Mouse (Mus musculus): ENCODE data around the gene Ube2d3. TPM values are rescaled to one million over a fixed set of nuclear protein-coding genes. Genes with fewer than 3 reads are reported as not detected.
A peak's percentile ranks its signal among the peaks of the same experiment; 100 is the strongest.

Gene Ube2d3
- polyA plus RNA-seq, 1 experiment from 2014 or later: 298 TPM

DNA sequence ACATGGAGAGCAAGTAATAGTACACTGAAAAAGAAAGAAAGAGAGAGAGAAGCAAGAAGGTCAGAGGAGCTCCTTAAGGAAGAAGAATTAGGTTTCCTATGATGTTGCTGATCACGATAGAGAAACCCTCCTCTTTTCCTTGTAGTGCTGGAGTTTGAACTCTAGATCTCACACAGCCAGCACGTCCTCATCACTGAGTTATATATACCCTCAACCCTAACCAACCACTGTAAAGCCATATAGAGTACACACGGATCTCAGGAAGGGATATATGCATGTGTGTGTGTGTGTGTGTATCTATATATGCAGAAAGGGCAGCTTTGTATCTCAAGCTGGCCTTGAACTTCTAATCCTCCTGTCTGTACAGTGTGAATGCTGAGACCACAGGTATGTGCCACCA is 20.7 kb upstream of the Ube2d3 start:
- Histone ChIP-seq H3K4me1 (ENCODE audit: insufficient read depth) (peaks cover 11% of the 10 kb centered on the region), H3K9me3 (ENCODE audit: low read length) (no peaks in the 10 kb centered on the region), H3K27ac (ENCODE audit: low read depth) (no peak overlapping the region), H3K9ac (replicated peaks) (no peak overlapping the region), H3K36me3 (replicated peaks; ENCODE audit: insufficient read depth, low read length) (peaks cover 6% of the 10 kb centered on the region; the same call in 1 of the 2 replicates), H3K4me2 (ENCODE audit: low read depth, low read length) (no peak overlapping the region), H3K27me3 (ENCODE audit: insufficient read depth, low read length) (no peaks in the 10 kb centered on the region), H3K4me3 (ENCODE audit: low read depth, low read length) (no peak overlapping the region)
- TF ChIP-seq CTCF (IDR thresholded peaks at IDR 0.05; ENCODE audit: low read depth) (no peak), EP300 (IDR thresholded peaks at IDR 0.05; ENCODE audit: low read depth) (no peak)
- no peak for DNase-seq
- ATAC-seq: no peak
- WGBS (ENCODE audit: insufficient replicate concordance): 76% methylated on average over 3 of the region's 3 CpGs

- Histone ChIP-seq H3K27me3 (ENCODE audit: insufficient read depth, low read length) (no peaks in the 10 kb centered on the region), H3K4me1 (ENCODE audit: insufficient read depth) (peaks cover 12% of the 10 kb centered on the region), H3K27ac (ENCODE audit: low read depth) (no peak overlapping the region), H3K4me2 (ENCODE audit: low read depth, low read length) (no peak overlapping the region), H3K9me3 (ENCODE audit: low read length) (no peaks in the 10 kb centered on the region), H3K4me3 (ENCODE audit: low read depth, low read length) (no peak overlapping the region), H3K9ac (replicated peaks) (no peak overlapping the region), H3K36me3 (replicated peaks; ENCODE audit: insufficient read depth, low read length) (peaks cover 6% of the 10 kb centered on the region; the same call in 1 of the 2 replicates)
- TF ChIP-seq EP300 (IDR thresholded peaks at IDR 0.05; ENCODE audit: low read depth) (no peak), CTCF (IDR thresholded peaks at IDR 0.05; ENCODE audit: low read depth) (no peak)
- 41% methylated on average over 3 of the region's 3 CpGs for WGBS (ENCODE audit: insufficient replicate concordance)
- DNase-seq: no peak
- no peak for ATAC-seq
These were observed 20.1 kb upstream of the Ube2d3 start for GRCm38 (mm10) chr3:135417799-135418198.

DNA sequence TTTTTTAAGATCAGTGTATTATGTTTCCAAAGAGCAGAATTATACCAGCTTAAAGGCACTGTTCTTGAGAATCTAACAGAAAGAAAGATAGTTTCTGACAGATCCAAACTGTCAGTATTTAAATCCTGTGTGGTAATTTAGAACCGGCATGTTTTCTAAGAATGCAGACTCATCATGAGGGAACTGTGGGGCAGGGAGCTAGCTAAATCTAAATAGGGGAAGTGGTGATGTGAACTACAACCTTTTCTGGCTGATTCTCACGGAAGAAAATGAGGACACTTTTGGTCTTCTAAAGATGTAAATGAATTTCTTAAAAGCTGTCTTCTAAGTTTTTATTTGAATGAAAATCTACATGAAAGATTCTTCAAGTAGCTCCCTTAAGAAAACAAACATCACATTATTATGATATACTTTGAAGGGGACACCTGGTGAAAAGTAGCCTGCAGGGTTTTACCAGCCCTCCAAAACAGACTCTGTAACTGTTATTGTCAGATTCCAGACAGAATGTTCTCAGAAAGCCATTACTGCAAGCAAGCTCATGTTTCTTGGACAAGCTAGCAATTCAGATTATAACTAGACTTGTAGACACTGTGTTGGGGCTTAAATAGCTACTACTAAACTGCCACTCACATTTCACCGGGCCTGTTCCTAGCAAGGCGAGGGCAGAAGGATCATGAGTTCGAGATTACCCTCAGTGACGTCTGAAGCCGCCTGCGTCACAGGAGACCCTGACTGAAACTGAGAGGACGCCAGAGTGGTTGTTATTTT is 17.2 kb upstream of the Ube2d3 start:
- Histone ChIP-seq H3K4me2 (ENCODE audit: low read depth, low read length) (peak overlapping the region; percentile 81), H3K9ac (replicated peaks) (peak overlapping the region; percentile 39)
- no peak for DNase-seq

DNA sequence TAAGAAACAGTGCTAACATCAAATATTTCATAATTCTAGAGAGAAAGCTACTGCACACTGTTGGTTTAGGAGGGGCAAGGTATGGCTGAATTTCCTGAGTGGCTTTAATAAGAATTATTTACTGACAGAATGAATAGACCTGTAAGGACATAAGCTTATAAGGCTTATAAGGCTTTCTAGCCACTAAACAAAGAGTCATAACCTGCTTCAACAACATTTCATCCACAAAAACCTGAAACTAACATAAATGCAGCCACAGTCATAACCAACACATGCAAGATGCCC is 16.7 kb upstream of the Ube2d3 start:
- ATAC-seq (no peak), DNase-seq (no peak)
- peak overlapping the region; percentile 73 for H3K27ac ChIP-seq (ENCODE audit: low read depth)
- H3K4me1 ChIP-seq (ENCODE audit: insufficient read depth): peaks cover 12% of the 10 kb centered on the region
- peak overlapping the region; percentile 81 for H3K4me2 ChIP-seq (ENCODE audit: low read depth, low read length)
- TF ChIP-seq EP300 (IDR thresholded peaks at IDR 0.05; ENCODE audit: low read depth) (no peak), CTCF (IDR thresholded peaks at IDR 0.05; ENCODE audit: low read depth) (no peak)
- H3K36me3 ChIP-seq (replicated peaks; ENCODE audit: insufficient read depth, low read length): 0 out of 2 replicates have a peak, but pooled peaks cover 2% of the 10 kb centered on the region
- no peaks in the 10 kb centered on the region for H3K9me3 ChIP-seq (ENCODE audit: low read length)
- no peak overlapping the region for H3K4me3 ChIP-seq (ENCODE audit: low read depth, low read length)
- H3K27me3 ChIP-seq (ENCODE audit: insufficient read depth, low read length): no peaks in the 10 kb centered on the region
- H3K9ac ChIP-seq (replicated peaks): peak overlapping the region; percentile 39

More for the DNA sequence above, 17.2 kb upstream of the Ube2d3 start:
- peaks cover 12% of the 10 kb centered on the region for H3K4me1 ChIP-seq (ENCODE audit: insufficient read depth)
- H3K27ac ChIP-seq (ENCODE audit: low read depth): peak overlapping the region; percentile 73
- H3K36me3 ChIP-seq (replicated peaks; ENCODE audit: insufficient read depth, low read length): 0 out of 2 replicates have a peak, but pooled peaks cover 4% of the 10 kb centered on the region
- no peak for TF ChIP-seq EP300 (IDR thresholded peaks at IDR 0.05; ENCODE audit: low read depth)
- TF ChIP-seq CTCF (IDR thresholded peaks at IDR 0.05; ENCODE audit: low read depth): no peak
- H3K4me3 ChIP-seq (ENCODE audit: low read depth, low read length): no peak overlapping the region
- no peaks in the 10 kb centered on the region for H3K9me3 ChIP-seq (ENCODE audit: low read length)
- no peaks in the 10 kb centered on the region for H3K27me3 ChIP-seq (ENCODE audit: insufficient read depth, low read length)
- ATAC-seq: no peak
- 69% methylated on average over 9 of the region's 9 CpGs for WGBS (ENCODE audit: insufficient replicate concordance)

DNA sequence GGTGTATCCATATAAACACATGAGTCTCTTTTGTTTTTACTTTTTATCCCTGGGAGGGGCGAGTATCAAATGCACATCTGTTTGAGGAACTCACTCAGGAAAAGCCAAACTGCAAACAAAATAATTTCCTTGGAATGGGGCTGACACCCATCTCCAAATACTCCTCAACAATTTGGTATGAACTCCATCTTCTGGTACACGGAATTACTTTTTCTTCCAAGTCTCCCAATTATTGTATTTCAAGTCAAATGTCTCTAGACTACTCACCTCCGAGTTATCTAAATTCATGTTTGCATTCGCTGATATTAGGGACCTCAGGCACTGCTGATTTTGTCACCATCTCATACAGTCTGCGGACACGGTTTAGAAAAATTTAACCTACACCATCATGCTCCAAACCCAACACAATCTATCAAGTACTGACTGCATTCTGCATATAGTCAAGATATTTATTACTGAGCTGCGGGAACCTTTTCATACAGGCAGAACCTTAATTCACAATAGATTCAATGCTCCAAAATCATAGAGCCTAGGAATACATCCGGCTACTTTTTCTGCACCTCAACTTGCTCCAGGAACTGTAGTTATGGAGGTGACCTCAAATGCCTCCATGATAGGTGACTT is 15.6 kb upstream of the Ube2d3 start:
- H3K27me3 ChIP-seq (ENCODE audit: insufficient read depth, low read length): no peaks in the 10 kb centered on the region
- DNase-seq (no peak), ATAC-seq (no peak)
- H3K27ac ChIP-seq (ENCODE audit: low read depth): peak overlapping the region; percentile 96
- H3K36me3 ChIP-seq (replicated peaks; ENCODE audit: insufficient read depth, low read length): no peaks in the 10 kb centered on the region
- H3K4me2 ChIP-seq (ENCODE audit: low read depth, low read length): peak overlapping the region; percentile 81
- TF ChIP-seq EP300 (IDR thresholded peaks at IDR 0.05; ENCODE audit: low read depth): no peak
- TF ChIP-seq CTCF (IDR thresholded peaks at IDR 0.05; ENCODE audit: low read depth): no peak
- 13% methylated on average over 8 of the region's 8 CpGs for WGBS (ENCODE audit: insufficient replicate concordance)
- peak overlapping the region; percentile 75 for H3K4me3 ChIP-seq (ENCODE audit: low read depth, low read length)
- no peaks in the 10 kb centered on the region for H3K9me3 ChIP-seq (ENCODE audit: low read length)
- peak overlapping the region; percentile 87 for H3K9ac ChIP-seq (replicated peaks)
- peaks cover 12% of the 10 kb centered on the region for H3K4me1 ChIP-seq (ENCODE audit: insufficient read depth)

DNA sequence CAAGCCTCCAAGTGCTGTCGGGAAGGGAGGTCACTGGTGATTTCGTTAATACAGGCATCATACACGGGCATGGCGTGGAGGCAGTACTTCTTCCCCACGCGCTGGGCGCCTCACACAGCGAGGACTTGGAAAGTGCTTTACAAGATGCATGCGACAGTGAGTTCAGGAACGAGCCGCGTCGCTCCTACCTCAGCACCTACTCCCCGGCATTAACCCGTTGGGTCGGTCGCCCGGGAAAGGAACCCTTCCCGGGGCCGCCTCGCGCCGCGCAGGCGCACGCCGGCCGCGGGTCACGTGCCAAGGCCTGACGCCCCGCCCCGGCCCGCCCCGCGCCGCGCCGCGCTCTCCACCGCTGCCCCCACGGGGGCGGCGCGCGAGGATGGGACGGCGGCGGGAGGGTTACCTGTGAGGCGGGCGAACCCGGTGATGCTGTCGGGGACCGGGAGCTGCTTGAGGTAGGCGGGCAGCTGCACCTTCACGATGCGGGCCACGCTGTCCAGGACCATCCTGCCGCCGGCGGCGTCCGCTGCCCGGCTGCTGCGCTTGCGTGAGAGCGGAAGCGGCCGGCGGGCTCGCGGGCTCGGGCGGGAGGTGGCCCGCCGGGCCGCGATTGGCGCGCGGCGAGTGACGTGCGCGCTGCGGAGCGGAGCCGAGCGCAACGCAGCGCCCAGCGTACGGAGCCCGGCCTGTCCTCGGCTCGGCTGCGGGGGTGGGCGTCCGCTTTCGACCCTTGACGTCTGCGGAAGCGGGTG is 14.9 kb upstream of the Ube2d3 start:
- Histone ChIP-seq H3K9me3 (ENCODE audit: low read length) (no peaks in the 10 kb centered on the region), H3K4me1 (ENCODE audit: insufficient read depth) (peaks cover 12% of the 10 kb centered on the region), H3K27me3 (ENCODE audit: insufficient read depth, low read length) (no peaks in the 10 kb centered on the region), H3K27ac (ENCODE audit: low read depth) (peak overlapping the region; percentile 96), H3K36me3 (replicated peaks; ENCODE audit: insufficient read depth, low read length) (no peaks in the 10 kb centered on the region), H3K4me3 (ENCODE audit: low read depth, low read length) (peak overlapping the region; percentile 75), H3K9ac (replicated peaks) (peak overlapping the region; percentile 87), H3K4me2 (ENCODE audit: low read depth, low read length) (peak overlapping the region; percentile 81)
- under 1% methylated on average over 94 of the region's 103 CpGs for WGBS (ENCODE audit: insufficient replicate concordance)
- ATAC-seq: peak; percentile 96
- TF ChIP-seq EP300 (IDR thresholded peaks at IDR 0.05; ENCODE audit: low read depth) (no peak), CTCF (IDR thresholded peaks at IDR 0.05; ENCODE audit: low read depth) (no peak)
- peak; percentile 90 for DNase-seq

Data from liver, postnatal 0 days (tissue).